Mouse (Mus musculus): Measurements from ENCODE around the gene Ttc29. TPM values are rescaled to one million over a fixed set of nuclear protein-coding genes. Genes with fewer than 3 reads are reported as not detected.

Ttc29 gene
- polyA plus RNA-seq, 1 experiment from 2014 or later: 0.05 TPM

DNA sequence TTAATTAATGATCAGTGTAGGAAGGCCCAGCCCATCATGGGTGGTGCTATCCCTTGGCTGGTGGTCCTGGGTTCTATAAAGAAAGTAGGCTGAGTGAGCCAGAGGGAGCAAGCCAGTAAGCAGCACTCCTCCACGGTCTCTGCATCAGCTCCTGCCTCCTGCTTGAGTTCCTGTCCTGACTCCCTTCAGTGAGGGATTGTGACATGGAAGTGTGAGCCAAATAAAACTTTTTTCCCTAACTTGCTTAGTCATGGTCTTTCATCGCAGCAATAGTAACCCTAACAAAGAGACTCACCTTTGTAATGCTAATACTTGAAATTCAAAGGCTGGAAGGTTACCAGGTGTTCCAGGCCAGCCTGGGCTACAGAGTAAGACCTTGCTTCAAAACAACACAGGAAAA is 71.7 kb downstream of the Ttc29 start:
- no peaks in the 10 kb centered on the region for H3K27me3 ChIP-seq
- ATAC-seq (replicated peaks; ENCODE audit: insufficient number of reproducible peaks, insufficient read depth, low FRiP score, low read depth): no peak
- no peaks in the 10 kb centered on the region for H3K36me3 ChIP-seq
- WGBS: 87% methylated on average over 2 of the region's 2 CpGs
- no peaks in the 10 kb centered on the region for H3K4me1 ChIP-seq (replicated peaks)
- H3K9me3 ChIP-seq (replicated peaks): no peaks in the 10 kb centered on the region
- H3K9ac ChIP-seq: no peak overlapping the region
- H3K27ac ChIP-seq: no peak overlapping the region
- no peak overlapping the region for H3K4me2 ChIP-seq
- H3K4me3 ChIP-seq: no peak overlapping the region

DNA sequence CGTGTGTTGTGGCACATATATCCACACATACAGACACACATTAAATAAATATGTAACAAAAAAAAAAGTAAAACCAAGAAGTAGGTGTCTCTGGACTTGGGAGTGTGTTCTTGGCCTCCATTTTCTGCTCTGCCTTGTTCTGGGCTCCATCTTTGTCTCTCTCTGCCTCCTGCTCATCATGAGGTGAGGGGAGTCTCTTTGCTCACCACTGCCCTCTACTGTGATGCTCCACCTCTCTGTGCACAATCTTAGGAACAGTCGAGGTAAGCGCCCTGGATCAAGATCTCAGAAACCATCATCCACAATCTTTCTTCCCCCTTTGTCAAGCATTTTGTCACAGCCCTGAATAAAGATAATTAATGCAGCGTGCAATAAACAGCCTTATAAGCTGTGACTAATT is 72.3 kb downstream of the Ttc29 start:
- no peak for ATAC-seq (replicated peaks; ENCODE audit: insufficient number of reproducible peaks, insufficient read depth, low FRiP score, low read depth)
- 75% methylated on average over 4 of the region's 4 CpGs for WGBS
- Histone ChIP-seq H3K9ac (no peak overlapping the region), H3K4me1 (replicated peaks) (no peaks in the 10 kb centered on the region; the same call in 1 of the 2 replicates), H3K27ac (no peak overlapping the region), H3K36me3 (no peaks in the 10 kb centered on the region), H3K4me2 (no peak overlapping the region), H3K27me3 (no peaks in the 10 kb centered on the region), H3K4me3 (no peak overlapping the region), H3K9me3 (replicated peaks) (no peaks in the 10 kb centered on the region)

DNA sequence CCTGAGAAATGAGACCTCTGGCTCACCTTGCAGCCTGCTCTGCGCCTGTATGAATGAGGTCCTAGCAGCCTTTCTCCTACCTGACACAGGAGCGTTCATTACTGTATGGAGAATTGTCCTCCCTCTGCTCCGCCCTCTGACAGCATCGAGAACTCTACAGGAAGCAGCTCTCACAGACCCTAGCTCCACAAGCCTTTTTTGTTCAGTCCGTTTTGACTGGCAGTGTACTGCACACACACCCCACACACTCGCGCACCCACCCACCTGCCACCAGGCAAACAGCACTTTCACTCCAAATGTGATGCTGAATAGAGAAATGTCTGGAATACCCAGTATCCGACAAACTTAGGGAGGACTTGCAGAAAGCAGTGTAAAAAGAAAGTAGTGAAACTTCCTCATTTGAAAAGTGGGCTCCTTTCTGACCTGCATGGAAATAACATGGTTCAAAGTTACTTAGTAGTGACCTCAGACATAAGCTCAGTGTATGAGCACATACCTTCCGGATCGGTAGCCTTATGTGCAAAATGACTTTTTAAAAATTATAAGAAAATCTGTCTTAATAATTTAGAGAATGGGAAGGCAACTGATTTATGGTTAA is 76.4 kb downstream of the Ttc29 start:
- no peaks in the 10 kb centered on the region for H3K9me3 ChIP-seq (replicated peaks)
- no peak overlapping the region for H3K27ac ChIP-seq
- WGBS: 78% methylated on average over 10 of the region's 10 CpGs
- H3K4me1 ChIP-seq (replicated peaks): no peaks in the 10 kb centered on the region; the same call in 1 of the 2 replicates
- H3K27me3 ChIP-seq: no peaks in the 10 kb centered on the region
- H3K4me2 ChIP-seq: no peak overlapping the region
- H3K36me3 ChIP-seq: no peaks in the 10 kb centered on the region
- H3K4me3 ChIP-seq: no peak overlapping the region
- no peak overlapping the region for H3K9ac ChIP-seq
- ATAC-seq (replicated peaks; ENCODE audit: insufficient number of reproducible peaks, insufficient read depth, low FRiP score, low read depth): no peak

DNA sequence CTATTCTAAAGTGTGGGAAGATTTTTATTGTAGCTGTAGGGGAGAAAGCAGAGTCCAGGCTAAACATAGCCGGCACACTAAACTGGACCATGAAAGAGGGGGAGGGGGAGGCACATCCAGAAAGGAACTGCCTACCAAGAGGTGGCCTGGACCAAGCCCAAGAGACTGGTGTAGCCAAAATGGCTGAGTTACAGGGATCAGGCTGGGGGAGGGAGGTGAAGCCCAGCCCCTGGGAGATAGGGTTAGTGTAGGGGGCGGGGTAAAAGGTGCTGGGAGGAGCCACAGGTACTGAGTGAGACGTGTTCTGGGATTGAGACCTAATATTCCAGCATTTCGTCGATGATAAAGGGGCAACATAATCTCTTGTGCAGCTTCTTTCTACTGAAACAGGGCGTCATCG is 77.2 kb downstream of the Ttc29 start:
- no peak overlapping the region for H3K9ac ChIP-seq
- H3K36me3 ChIP-seq: no peaks in the 10 kb centered on the region
- H3K4me2 ChIP-seq: no peak overlapping the region
- H3K27ac ChIP-seq: no peak overlapping the region
- no peaks in the 10 kb centered on the region; the same call in 1 of the 2 replicates for H3K4me1 ChIP-seq (replicated peaks)
- ATAC-seq (replicated peaks; ENCODE audit: insufficient number of reproducible peaks, insufficient read depth, low FRiP score, low read depth): no peak
- WGBS: 47% methylated on average over 7 of the region's 7 CpGs
- no peaks in the 10 kb centered on the region for H3K9me3 ChIP-seq (replicated peaks)
- H3K4me3 ChIP-seq: no peak overlapping the region
- H3K27me3 ChIP-seq: no peaks in the 10 kb centered on the region

DNA sequence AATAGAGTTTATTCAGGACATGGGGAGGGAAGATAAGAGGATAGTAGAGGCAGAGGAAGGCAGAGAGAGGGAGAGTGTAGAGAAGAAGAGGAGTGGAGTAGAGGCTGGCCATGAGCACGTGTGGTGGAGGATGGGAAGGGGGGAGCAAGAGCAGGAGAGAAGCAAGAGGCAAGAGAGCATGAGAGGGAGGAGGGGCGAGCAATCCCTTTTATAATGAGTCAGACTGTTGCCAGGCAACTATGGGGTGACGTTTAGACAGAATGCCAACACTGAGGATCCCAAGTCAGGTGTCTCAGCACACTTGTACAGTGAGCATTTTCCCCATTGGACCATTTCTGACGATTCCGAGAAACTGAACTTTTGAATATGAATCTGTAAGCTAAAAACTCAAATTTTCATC is 82.4 kb downstream of the Ttc29 start:
- H3K36me3 ChIP-seq: no peaks in the 10 kb centered on the region
- no peak overlapping the region for H3K4me2 ChIP-seq
- H3K9ac ChIP-seq: no peak overlapping the region
- H3K4me1 ChIP-seq (replicated peaks): no peaks in the 10 kb centered on the region
- ATAC-seq (replicated peaks; ENCODE audit: insufficient number of reproducible peaks, insufficient read depth, low FRiP score, low read depth): no peak
- no peaks in the 10 kb centered on the region for H3K27me3 ChIP-seq
- no peak overlapping the region for H3K4me3 ChIP-seq
- no peak overlapping the region for H3K27ac ChIP-seq
- whole genome bisulfite sequencing: 63% methylated on average over 5 of the region's 5 CpGs
- H3K9me3 ChIP-seq (replicated peaks): no peaks in the 10 kb centered on the region

DNA sequence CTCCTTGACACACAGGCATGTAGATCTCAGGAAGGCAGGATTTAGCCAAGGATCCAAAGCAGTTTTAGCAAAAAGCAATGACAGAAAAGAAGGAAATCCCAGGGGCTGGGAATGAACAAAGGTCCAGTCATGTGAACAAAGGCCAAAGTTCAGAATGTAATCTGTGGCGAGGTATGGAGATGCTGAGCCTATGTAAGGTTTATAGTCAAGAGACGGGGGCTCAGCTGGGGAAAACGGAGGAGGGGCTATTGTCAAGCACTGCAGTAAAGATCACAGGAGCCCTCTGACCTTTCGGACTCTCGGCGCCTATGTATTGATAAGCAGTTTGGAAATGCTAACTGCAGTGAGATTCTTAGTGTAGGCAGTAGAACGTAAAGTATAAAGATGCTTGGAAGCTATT is 90.5 kb downstream of the Ttc29 start:
- H3K4me1 ChIP-seq (replicated peaks): no peaks in the 10 kb centered on the region
- H3K9me3 ChIP-seq (replicated peaks): no peaks in the 10 kb centered on the region
- H3K27me3 ChIP-seq: no peaks in the 10 kb centered on the region
- no peak overlapping the region for H3K9ac ChIP-seq
- no peaks in the 10 kb centered on the region for H3K36me3 ChIP-seq
- no peak overlapping the region for H3K27ac ChIP-seq
- no peak overlapping the region for H3K4me3 ChIP-seq
- no peak overlapping the region for H3K4me2 ChIP-seq
- no peak for ATAC-seq (replicated peaks; ENCODE audit: insufficient number of reproducible peaks, insufficient read depth, low FRiP score, low read depth)
- WGBS: 37% methylated on average over 7 of the region's 7 CpGs

DNA sequence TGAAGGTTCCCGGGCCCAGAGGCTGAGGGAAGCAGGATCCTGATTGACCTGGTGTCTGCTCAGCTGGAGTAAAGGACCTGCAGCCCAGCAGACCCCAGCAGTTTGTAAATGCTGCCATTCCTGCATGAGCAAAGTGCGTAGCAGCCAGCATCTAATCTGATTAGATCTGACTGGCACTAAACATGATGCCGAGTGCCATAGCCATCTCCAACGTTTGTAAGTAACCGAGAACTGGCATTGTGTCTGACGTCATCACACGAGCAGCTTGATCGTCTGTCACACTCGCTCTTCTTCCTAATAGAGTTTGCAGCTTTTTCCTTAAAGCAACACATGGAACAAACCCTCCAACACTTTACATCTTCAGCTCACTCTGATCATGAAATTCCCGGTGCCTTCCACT is 93.5 kb downstream of the Ttc29 start:
- Histone ChIP-seq H3K4me2 (no peak overlapping the region), H3K9me3 (replicated peaks) (no peaks in the 10 kb centered on the region), H3K4me1 (replicated peaks) (no peaks in the 10 kb centered on the region), H3K9ac (no peak overlapping the region), H3K27me3 (no peaks in the 10 kb centered on the region), H3K27ac (no peak overlapping the region), H3K36me3 (no peaks in the 10 kb centered on the region), H3K4me3 (no peak overlapping the region)
- no peak for ATAC-seq (replicated peaks; ENCODE audit: insufficient number of reproducible peaks, insufficient read depth, low FRiP score, low read depth)
- WGBS: 47% methylated on average over 10 of the region's 10 CpGs

DNA sequence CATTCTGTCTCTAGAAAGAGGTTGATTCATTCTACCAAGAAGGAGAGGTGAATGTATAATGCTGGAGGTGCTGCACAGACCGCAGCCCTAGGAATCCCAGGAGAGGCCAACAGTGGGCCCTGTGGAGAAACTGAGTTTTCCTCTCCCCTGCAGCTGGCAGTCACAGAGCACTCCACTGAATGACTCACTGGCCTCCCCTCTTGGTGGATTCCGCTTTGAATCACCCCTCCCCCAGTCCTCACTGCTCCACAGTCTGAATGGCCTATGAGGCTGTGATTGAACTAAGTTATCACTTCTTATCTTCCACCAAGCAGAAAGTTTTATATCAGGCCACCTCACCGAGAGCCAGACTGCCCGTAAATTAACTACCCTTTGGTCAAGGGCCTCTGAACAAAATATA is 94.0 kb downstream of the Ttc29 start:
- Histone ChIP-seq H3K4me3 (no peak overlapping the region), H3K4me1 (replicated peaks) (no peaks in the 10 kb centered on the region), H3K9me3 (replicated peaks) (no peaks in the 10 kb centered on the region), H3K4me2 (no peak overlapping the region), H3K9ac (no peak overlapping the region), H3K36me3 (no peaks in the 10 kb centered on the region), H3K27ac (no peak overlapping the region), H3K27me3 (no peaks in the 10 kb centered on the region)
- WGBS: 34% methylated on average over 4 of the region's 4 CpGs
- no peak for ATAC-seq (replicated peaks; ENCODE audit: insufficient number of reproducible peaks, insufficient read depth, low FRiP score, low read depth)

DNA sequence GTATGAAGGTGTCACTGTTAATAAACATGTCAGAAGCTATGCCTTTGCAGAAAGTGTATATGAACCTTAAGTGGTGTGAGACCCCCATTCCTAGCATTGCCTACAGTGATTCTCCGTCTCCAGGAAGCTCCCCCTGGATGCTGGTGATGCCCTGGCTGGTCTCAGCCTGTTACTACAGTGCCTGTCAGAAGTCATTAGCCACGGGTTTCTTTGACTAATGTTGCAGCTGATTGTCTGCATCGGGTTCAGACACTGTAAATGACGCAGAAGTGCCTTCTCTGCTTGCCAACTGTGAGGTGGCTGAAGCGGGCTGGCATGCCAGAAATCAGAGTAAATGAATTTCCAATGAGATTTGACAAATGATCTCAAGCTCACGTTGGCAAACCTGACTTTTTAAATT is 96.4 kb downstream of the Ttc29 start:
- Histone ChIP-seq H3K27ac (no peak overlapping the region), H3K4me1 (replicated peaks) (no peaks in the 10 kb centered on the region), H3K4me2 (no peak overlapping the region), H3K4me3 (no peak overlapping the region), H3K9ac (no peak overlapping the region), H3K9me3 (replicated peaks) (no peaks in the 10 kb centered on the region), H3K36me3 (no peaks in the 10 kb centered on the region), H3K27me3 (no peaks in the 10 kb centered on the region)
- WGBS: 70% methylated on average over 6 of the region's 6 CpGs
- no peak for ATAC-seq (replicated peaks; ENCODE audit: insufficient number of reproducible peaks, insufficient read depth, low FRiP score, low read depth)

DNA sequence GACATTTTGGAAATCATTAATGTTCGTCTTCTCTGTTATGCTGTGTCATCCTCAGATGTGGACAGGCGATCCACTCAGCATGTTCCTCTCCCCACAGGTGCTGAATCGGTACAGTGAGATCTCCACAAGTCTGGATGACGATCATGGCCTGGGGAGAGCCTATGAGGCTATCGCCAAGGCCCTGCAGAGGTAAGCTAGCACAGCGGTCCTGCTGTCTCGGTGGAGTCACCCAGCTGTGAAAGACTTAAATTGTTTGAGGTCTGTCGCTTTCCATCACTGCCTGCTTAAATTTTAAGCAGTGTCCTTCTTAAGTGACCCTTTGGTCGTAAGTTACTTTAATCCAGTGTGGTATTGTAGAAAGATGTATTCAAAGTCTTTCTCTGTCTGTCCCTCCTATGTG is 102.5 kb downstream of the Ttc29 start:
- Histone ChIP-seq H3K4me3 (no peak overlapping the region), H3K9ac (no peak overlapping the region), H3K27ac (no peak overlapping the region), H3K36me3 (no peaks in the 10 kb centered on the region), H3K4me2 (no peak overlapping the region), H3K9me3 (replicated peaks) (no peaks in the 10 kb centered on the region), H3K4me1 (replicated peaks) (no peaks in the 10 kb centered on the region), H3K27me3 (no peaks in the 10 kb centered on the region)
- no peak for ATAC-seq (replicated peaks; ENCODE audit: insufficient number of reproducible peaks, insufficient read depth, low FRiP score, low read depth)
- 59% methylated on average over 9 of the region's 9 CpGs for WGBS

DNA sequence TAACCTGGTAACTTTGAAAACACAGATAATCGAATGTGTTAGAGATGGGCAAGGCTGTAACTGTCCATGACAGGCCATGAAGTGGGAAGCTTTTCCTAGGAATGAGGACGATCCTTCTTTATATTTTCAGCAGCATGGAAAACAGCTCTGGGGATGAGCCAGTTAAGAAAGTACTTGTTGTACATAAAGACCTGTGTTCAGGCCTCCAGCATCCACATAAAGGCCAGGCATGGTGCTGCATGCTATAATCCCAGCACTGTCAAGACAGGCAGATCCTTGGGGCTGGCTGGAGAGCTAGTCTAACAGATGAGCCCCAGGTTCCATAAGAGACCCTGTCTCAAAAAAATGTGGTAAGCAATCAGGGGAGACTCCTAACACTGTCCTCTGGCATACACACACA is 104.6 kb downstream of the Ttc29 start:
- no peaks in the 10 kb centered on the region for H3K27me3 ChIP-seq
- no peak overlapping the region for H3K4me3 ChIP-seq
- H3K36me3 ChIP-seq: no peaks in the 10 kb centered on the region
- no peaks in the 10 kb centered on the region for H3K4me1 ChIP-seq (replicated peaks)
- no peak overlapping the region for H3K4me2 ChIP-seq
- H3K9me3 ChIP-seq (replicated peaks): no peaks in the 10 kb centered on the region
- WGBS: 79% methylated on average over 2 of the region's 2 CpGs
- no peak overlapping the region for H3K27ac ChIP-seq
- H3K9ac ChIP-seq: no peak overlapping the region
- ATAC-seq (replicated peaks; ENCODE audit: insufficient number of reproducible peaks, insufficient read depth, low FRiP score, low read depth): no peak

DNA sequence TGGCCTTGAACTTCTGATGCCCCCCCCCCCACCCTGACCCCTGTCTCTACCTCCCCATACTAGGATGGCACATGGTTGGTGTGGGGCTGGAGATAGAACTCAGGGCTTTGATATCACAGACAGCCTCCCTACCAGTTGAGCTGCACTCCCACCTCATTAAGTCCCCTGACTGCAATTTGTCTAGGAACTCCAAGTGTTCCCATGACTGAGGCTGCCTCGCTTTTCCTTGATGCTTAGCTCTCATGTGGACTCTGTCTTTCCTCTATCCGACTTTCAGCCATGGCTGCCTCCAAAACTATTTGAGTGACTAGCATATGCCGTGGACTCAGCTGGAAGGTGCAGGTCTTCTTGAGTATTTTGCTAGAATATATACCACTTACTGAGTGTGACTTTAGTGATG is 110.3 kb downstream of the Ttc29 start:
- H3K4me1 ChIP-seq (replicated peaks): no peaks in the 10 kb centered on the region
- WGBS: 75% methylated on average over 3 of the region's 3 CpGs
- H3K27me3 ChIP-seq: no peaks in the 10 kb centered on the region
- H3K4me2 ChIP-seq: no peak overlapping the region
- no peaks in the 10 kb centered on the region for H3K9me3 ChIP-seq (replicated peaks)
- H3K4me3 ChIP-seq: no peak overlapping the region
- no peak overlapping the region for H3K27ac ChIP-seq
- H3K9ac ChIP-seq: no peak overlapping the region
- no peak for ATAC-seq (replicated peaks; ENCODE audit: insufficient number of reproducible peaks, insufficient read depth, low FRiP score, low read depth)
- H3K36me3 ChIP-seq: no peaks in the 10 kb centered on the region

Measured in heart, embryonic 15.5 days (tissue).